Mouse (Mus musculus): ENCODE measurements around the gene Tmem136. TPM values are rescaled to one million over a fixed set of nuclear protein-coding genes. Genes with fewer than 3 reads are reported as not detected.
A peak's percentile ranks its signal among the peaks of the same experiment; 100 is the strongest.

Tmem136 gene
- polyA plus RNA-seq, 1 experiment from 2014 or later: 9.3 TPM

DNA sequence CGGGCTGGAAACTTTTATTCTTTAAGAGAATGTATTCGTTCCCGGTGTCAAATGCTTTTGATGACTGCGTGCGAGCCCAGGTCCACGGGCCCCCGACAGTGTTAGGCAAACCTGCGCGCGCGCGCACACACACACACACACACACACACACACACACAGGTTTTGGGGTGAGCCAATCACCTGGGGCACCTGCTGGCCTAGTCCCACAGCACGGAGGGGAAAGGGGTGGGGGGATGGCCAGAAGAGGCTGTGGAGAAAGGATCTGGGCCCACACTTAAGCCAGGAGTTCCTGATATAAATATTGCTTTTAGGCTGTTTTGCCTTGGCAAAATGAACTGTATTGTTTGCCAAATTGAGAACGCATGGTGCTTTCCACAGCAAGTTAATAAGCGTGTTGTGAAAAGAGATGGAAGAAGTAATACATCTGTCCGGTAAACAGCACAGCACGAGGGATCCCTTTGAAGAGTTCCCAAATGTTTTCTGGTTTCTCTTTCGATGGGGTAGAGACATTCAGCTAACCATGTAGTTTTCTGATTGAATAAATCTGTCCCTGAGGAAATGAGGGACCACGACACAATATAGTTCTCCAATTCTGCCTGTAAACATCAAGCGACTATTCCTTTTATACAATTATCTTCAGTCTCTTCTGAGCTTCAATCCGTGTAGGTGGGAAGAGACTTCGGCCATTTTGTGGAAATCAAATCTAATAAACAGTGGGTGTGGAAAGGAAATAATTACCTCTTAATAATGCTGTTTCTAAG, 9.8 kb downstream of the Tmem136 start:
- Histone ChIP-seq H3K4me2 (ENCODE audit: low read length) (peak overlapping the region; percentile 81), H3K27me3 (ENCODE audit: insufficient read depth, low read length) (no peaks in the 10 kb centered on the region), H3K4me1 (replicated peaks; ENCODE audit: insufficient read depth, low read length) (peaks cover 10% of the 10 kb centered on the region), H3K9ac (ENCODE audit: low read depth, low read length) (peak overlapping the region; percentile 97), H3K9me3 (replicated peaks; ENCODE audit: low read length) (no peaks in the 10 kb centered on the region), H3K36me3 (ENCODE audit: insufficient read depth, low read length) (no peaks in the 10 kb centered on the region), H3K27ac (peak overlapping the region; percentile 97), H3K4me3 (replicated peaks; ENCODE audit: low read depth, low read length) (peak overlapping the region; percentile 93)
- WGBS: 11% methylated on average over 22 of the region's 22 CpGs
- DNase-seq (ENCODE audit: low spot score): peak; percentile 51
- ATAC-seq (replicated peaks; ENCODE audit: low FRiP score, low read depth): peak; percentile 26; the same call in 1 of the 2 replicates
- no peak for TF ChIP-seq CTCF (IDR thresholded peaks at IDR 0.05; ENCODE audit: low read depth)

DNA sequence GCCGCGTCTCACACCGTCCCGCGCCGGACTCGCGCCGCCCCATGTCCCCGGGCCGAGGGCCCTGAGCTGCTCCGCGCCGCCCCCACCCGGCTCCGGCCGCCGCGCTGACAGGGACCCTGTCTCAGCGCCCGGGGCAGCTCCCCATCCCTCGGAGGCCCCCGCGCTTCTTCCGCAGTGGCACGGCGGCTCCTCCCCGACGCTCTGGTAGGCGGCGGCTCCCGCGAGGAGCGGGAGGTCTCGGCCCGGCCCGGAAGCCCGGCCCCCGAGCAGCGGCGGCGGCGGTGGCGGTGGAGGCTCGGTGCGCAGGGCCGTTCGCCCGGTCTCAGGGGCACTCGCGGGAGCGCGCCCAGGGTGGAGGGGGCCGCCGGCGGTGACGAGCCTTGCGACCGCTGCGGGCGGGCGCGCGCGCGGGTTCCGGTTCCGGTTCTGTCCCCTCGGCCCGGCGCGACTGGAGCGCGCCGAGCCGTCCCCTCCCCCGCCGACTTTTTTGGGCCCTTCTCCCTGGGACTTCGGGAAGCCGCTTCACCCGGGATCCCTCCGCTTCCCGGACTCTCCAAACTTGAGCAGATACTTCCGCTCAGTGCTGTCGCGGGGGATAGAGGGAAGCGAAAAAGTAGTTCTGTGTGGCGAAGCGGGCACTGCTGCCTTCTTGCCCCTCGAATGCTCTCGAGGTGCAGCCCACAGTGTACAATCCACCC, 10.6 kb downstream of the Tmem136 start:
- ATAC-seq (replicated peaks; ENCODE audit: low FRiP score, low read depth) (peak; percentile 88), DNase-seq (ENCODE audit: low spot score) (peak; percentile 98)
- peak overlapping the region; percentile 93 for H3K4me3 ChIP-seq (replicated peaks; ENCODE audit: low read depth, low read length)

DNA sequence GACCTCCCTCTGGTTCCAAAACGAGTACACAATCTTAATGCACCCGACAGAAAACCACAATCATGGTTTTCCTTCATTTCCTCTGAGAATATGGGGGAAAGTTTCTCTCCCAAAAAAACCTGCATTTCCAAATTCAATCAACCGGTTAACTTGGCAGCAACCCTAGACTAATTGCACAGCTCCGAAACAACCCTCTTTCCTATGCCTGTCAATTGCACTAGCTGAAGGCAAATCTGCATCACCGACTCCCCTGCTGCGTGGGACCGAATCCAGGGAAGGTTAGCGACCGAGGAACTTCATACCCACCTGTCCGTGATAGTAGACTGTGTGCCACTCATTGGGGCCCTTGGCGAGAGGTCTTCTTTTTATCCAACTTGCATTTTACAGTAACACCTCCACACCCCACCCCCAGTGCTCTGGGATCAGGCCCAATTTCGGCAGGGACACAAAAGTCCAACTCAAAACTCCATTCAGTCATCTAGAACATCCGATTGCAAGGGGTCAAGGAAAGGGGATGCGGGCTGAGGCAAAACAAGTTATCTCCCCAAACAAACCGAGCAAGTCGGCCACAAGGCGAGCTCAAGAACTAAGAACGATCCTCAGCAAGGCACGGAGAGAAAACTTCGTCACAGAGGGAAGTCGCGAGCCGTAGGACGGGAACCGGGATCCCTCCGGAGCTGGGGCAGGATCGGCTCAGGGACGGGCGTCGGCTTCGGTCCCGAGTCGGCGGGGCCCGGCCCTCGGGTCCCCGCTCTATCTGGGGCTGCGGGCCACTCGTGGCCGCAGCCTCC, 11.3 kb downstream of the Tmem136 start:
- H3K27me3 ChIP-seq (ENCODE audit: insufficient read depth, low read length): no peaks in the 10 kb centered on the region
- WGBS: under 1% methylated on average over 40 of the region's 40 CpGs
- H3K36me3 ChIP-seq (ENCODE audit: insufficient read depth, low read length): no peaks in the 10 kb centered on the region
- TF ChIP-seq CTCF (IDR thresholded peaks at IDR 0.05; ENCODE audit: low read depth): no peak
- H3K9me3 ChIP-seq (replicated peaks; ENCODE audit: low read length): no peaks in the 10 kb centered on the region
- H3K4me3 ChIP-seq (replicated peaks; ENCODE audit: low read depth, low read length): peak overlapping the region; percentile 93
- H3K27ac ChIP-seq: peak overlapping the region; percentile 97
- peaks cover 10% of the 10 kb centered on the region for H3K4me1 ChIP-seq (replicated peaks; ENCODE audit: insufficient read depth, low read length)
- peak overlapping the region; percentile 81 for H3K4me2 ChIP-seq (ENCODE audit: low read length)
- H3K9ac ChIP-seq (ENCODE audit: low read depth, low read length): peak overlapping the region; percentile 97
- ATAC-seq (replicated peaks; ENCODE audit: low FRiP score, low read depth) (0 out of 2 replicates have a peak, but pooled peaks have one; percentile 0), DNase-seq (ENCODE audit: low spot score) (peak; percentile 60)

More for the DNA sequence above, 10.6 kb downstream of the Tmem136 start:
- no peak for TF ChIP-seq CTCF (IDR thresholded peaks at IDR 0.05; ENCODE audit: low read depth)
- Histone ChIP-seq H3K27ac (peak overlapping the region; percentile 97), H3K4me2 (ENCODE audit: low read length) (peak overlapping the region; percentile 81), H3K27me3 (ENCODE audit: insufficient read depth, low read length) (no peaks in the 10 kb centered on the region), H3K9me3 (replicated peaks; ENCODE audit: low read length) (no peaks in the 10 kb centered on the region), H3K9ac (ENCODE audit: low read depth, low read length) (peak overlapping the region; percentile 97), H3K36me3 (ENCODE audit: insufficient read depth, low read length) (no peaks in the 10 kb centered on the region), H3K4me1 (replicated peaks; ENCODE audit: insufficient read depth, low read length) (peaks cover 10% of the 10 kb centered on the region)
- WGBS: under 1% methylated on average over 58 of the region's 91 CpGs

DNA sequence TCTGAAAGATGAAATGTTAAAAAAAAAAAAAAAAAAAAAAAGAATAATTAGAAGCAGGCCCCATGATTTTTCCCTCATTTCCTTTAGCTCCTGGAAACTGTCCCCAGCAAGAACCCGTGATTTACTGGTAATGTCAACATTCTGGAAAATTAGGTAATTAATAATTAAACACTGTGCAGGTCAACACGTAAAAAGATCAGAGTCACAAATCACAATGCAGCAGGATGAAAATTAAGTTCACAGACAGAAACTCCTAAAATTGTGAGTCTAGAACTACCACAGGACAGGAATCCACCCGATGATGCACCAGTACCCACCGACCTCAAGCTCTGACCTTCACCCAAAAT, 11.9 kb downstream of the Tmem136 start:
- Histone ChIP-seq H3K4me3 (replicated peaks; ENCODE audit: low read depth, low read length) (peak overlapping the region; percentile 93), H3K9ac (ENCODE audit: low read depth, low read length) (peak overlapping the region; percentile 97), H3K9me3 (replicated peaks; ENCODE audit: low read length) (no peaks in the 10 kb centered on the region), H3K4me1 (replicated peaks; ENCODE audit: insufficient read depth, low read length) (peaks cover 10% of the 10 kb centered on the region), H3K27ac (peak overlapping the region; percentile 97), H3K36me3 (ENCODE audit: insufficient read depth, low read length) (no peaks in the 10 kb centered on the region), H3K4me2 (ENCODE audit: low read length) (peak overlapping the region; percentile 81), H3K27me3 (ENCODE audit: insufficient read depth, low read length) (no peaks in the 10 kb centered on the region)
- ATAC-seq (replicated peaks; ENCODE audit: low FRiP score, low read depth): no peak
- WGBS: 0% methylated on average over 4 of the region's 4 CpGs
- no peak for TF ChIP-seq CTCF (IDR thresholded peaks at IDR 0.05; ENCODE audit: low read depth)
- peak; percentile 45 for DNase-seq (ENCODE audit: low spot score)

GRCm38 (mm10) chr9:43103675-43104299, 12.6 kb downstream of the Tmem136 start:
- Histone ChIP-seq H3K9me3 (replicated peaks; ENCODE audit: low read length) (no peaks in the 10 kb centered on the region), H3K4me3 (replicated peaks; ENCODE audit: low read depth, low read length) (peak overlapping the region; percentile 93), H3K27me3 (ENCODE audit: insufficient read depth, low read length) (no peaks in the 10 kb centered on the region), H3K4me1 (replicated peaks; ENCODE audit: insufficient read depth, low read length) (peaks cover 10% of the 10 kb centered on the region), H3K4me2 (ENCODE audit: low read length) (peak overlapping the region; percentile 81), H3K36me3 (ENCODE audit: insufficient read depth, low read length) (no peaks in the 10 kb centered on the region), H3K27ac (no peak overlapping the region; the same call in 1 of the 2 replicates), H3K9ac (ENCODE audit: low read depth, low read length) (peak overlapping the region; percentile 97; the same call in 1 of the 2 replicates)
- ATAC-seq (replicated peaks; ENCODE audit: low FRiP score, low read depth) (no peak), DNase-seq (ENCODE audit: low spot score) (peak; percentile 19)
- WGBS: 7% methylated on average over 4 of the region's 4 CpGs
- no peak for TF ChIP-seq CTCF (IDR thresholded peaks at IDR 0.05; ENCODE audit: low read depth)
